ENCODE assay signal across 8 mouse cellular contexts in the genomic region with DNA sequence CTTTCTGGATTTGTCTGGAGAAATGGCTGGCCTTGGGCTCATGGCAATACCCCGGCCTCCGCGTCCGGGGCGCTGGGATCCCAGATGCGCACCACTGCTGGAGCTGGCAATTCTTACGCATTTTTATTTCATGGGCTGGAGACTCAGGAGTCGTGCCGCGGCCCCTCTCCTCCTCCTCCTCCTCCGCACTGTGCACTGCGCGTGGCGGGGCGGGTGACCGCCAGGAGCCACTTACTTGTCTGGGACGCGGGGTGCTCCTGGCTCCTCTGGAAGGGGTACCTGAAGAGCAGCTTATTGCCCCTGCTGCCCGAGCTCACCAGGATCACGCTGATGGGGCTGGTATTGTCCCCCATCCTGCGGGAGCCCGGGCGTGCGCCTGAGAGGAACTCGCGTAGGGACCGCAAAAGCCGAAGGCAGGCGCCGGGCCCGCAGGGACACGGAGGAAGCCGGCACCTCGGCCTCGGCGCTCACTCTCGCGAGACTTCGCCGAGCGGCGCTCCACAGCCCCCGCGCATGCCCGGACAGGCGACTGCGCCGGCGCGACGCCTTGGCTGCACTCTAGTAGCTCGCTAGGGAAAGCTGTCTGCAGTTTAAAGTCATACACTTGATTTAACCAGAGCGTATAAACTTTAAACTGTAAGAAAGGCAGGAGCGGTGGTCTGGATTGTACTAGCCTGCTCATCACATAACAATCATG. TPM values are rescaled to one million over a fixed set of nuclear protein-coding genes. Genes with fewer than 3 reads are reported as not detected.
A peak's percentile ranks its signal among the peaks of the same experiment; 100 is the strongest.
DNase-seq lines count a peak whose midpoint lies in the region; ATAC-seq and TF ChIP-seq lines count a peak whose summit lies in the region.

Nprl3 (minus strand) TSS at position 520 of the 697 bp plus-strand sequence.

- no peaks in the 10 kb centered on the region for H3K9me3 ChIP-seq in MEL (replicated peaks; ENCODE audit: insufficient read depth, low read length)
- H3K9me3 ChIP-seq in hindbrain, embryonic 10.5 days = no peaks in the 10 kb centered on the region
- no peaks in the 10 kb centered on the region for H3K9me3 ChIP-seq in lung, postnatal 0 days (ENCODE audit: low read length)

- DNase-seq in MEL (ENCODE audit: low read depth, low spot score) = peak; percentile 98
- DNase-seq in cerebellum, adult 8-10 months = peak; percentile 94
- peak; percentile 95 for DNase-seq in hindbrain, embryonic 10.5 days (ENCODE audit: low spot score)
- DNase-seq in layer of hippocampus, adult 9-11 months = peak; percentile 96
- peak; percentile 97 for DNase-seq in lung, postnatal 0 days (ENCODE audit: low spot score)
- peak; percentile 94 for DNase-seq in ovary, postnatal 14 days (ENCODE audit: low spot score)
- peak; percentile 98 for DNase-seq in thymus, postnatal 14 days

- H3K27ac ChIP-seq in MEL (ENCODE audit: control insufficient read depth, low read depth, low read length) = peak within 1 kb of the TSS; percentile 80
- H3K27ac ChIP-seq in hindbrain, embryonic 10.5 days = peak within 1 kb of the TSS; percentile 99
- H3K27ac ChIP-seq in lung, postnatal 0 days (ENCODE audit: low read length) = peak within 1 kb of the TSS; percentile 90

- peak within 1 kb of the TSS; percentile 94 for H3K9ac ChIP-seq in MEL (ENCODE audit: control insufficient read depth, low read depth, low read length, poor library complexity, severe bottlenecking)
- peak within 1 kb of the TSS; percentile 88 for H3K9ac ChIP-seq in lung, postnatal 0 days (replicated peaks; ENCODE audit: low read depth)

- peaks cover 0 to 48% of the 10 kb centered on the region in 2 experiments; a peak in 2 of 4 replicates for H3K36me3 ChIP-seq in MEL (ENCODE audit: control insufficient read depth in 1 of 2, insufficient read depth in 2 of 2, low read length in 2 of 2)
- H3K36me3 ChIP-seq in hindbrain, embryonic 10.5 days = peaks cover 6% of the 10 kb centered on the region
- H3K36me3 ChIP-seq in lung, postnatal 0 days (ENCODE audit: insufficient read depth, low read length) = no peaks in the 10 kb centered on the region

- TF ChIP-seq RAD21 in MEL (IDR thresholded peaks at IDR 0.05; ENCODE audit: low read depth, low read length) = no peak

- TF ChIP-seq EP300 in MEL (IDR thresholded peaks at IDR 0.05; ENCODE audit: low read depth in 1 of 2, low read length in 2 of 2) = peak in 1 of 2 experiments; percentile 44; a peak in 2 of 4 replicates
- no peak for TF ChIP-seq EP300 in lung, postnatal 0 days (IDR thresholded peaks at IDR 0.05)

- TF ChIP-seq POLR2A in MEL (IDR thresholded peaks at IDR 0.05; ENCODE audit: control insufficient read depth in 1 of 2, insufficient read depth in 1 of 2, low read depth in 1 of 2, low read length in 2 of 2, poor library complexity in 1 of 2) = peak; percentile 98 to 99

- H3K4me2 ChIP-seq in lung, postnatal 0 days (replicated peaks; ENCODE audit: low read depth, low read length) = peak within 1 kb of the TSS; percentile 64

- ATAC-seq in frontal cortex, adult (ENCODE audit: low TSS enrichment) = peak; percentile 99
- peak; percentile 100 for ATAC-seq in lung, postnatal 0 days

- peaks cover 5% of the 10 kb centered on the region for H3K79me2 ChIP-seq in MEL (ENCODE audit: control insufficient read depth, insufficient read depth, low read length, poor library complexity)

- under 1% methylated on average over 54 of the region's 54 CpGs for WGBS in hindbrain, embryonic 10.5 days
- WGBS in lung, postnatal 0 days = under 1% methylated on average over 53 of the region's 54 CpGs

- H3K4me1 ChIP-seq in MEL (ENCODE audit: control insufficient read depth in 1 of 2, insufficient read depth in 2 of 2, low read length in 2 of 2) = peaks cover 28 to 47% of the 10 kb centered on the region in 2 experiments
- peaks cover 24% of the 10 kb centered on the region for H3K4me1 ChIP-seq in hindbrain, embryonic 10.5 days (replicated peaks)
- H3K4me1 ChIP-seq in lung, postnatal 0 days (ENCODE audit: insufficient read depth, low read depth, low read length) = peaks cover 5% of the 10 kb centered on the region; the same call in 1 of the 2 replicates

- H3K4me3 ChIP-seq in MEL (ENCODE audit: control insufficient read depth in 1 of 2, insufficient read depth in 1 of 2, low read depth in 2 of 2, low read length in 2 of 2) = peak within 1 kb of the TSS; percentile 89 to 96
- peak within 1 kb of the TSS; percentile 93 for H3K4me3 ChIP-seq in hindbrain, embryonic 10.5 days
- H3K4me3 ChIP-seq in lung, postnatal 0 days (ENCODE audit: low read depth, low read length) = peak within 1 kb of the TSS; percentile 67

- no peak for TF ChIP-seq CTCF in MEL (IDR thresholded peaks at IDR 0.05 in 2 of 3, conservative IDR thresholded peaks at IDR 0.05 in 1 of 3; ENCODE audit: control insufficient read depth in 1 of 3, insufficient read depth in 1 of 3, low read depth in 2 of 3, low read length in 3 of 3, poor library complexity in 1 of 3, severe bottlenecking in 1 of 3)
- TF ChIP-seq CTCF in lung, postnatal 0 days (IDR thresholded peaks at IDR 0.05) = peak; percentile 21

- H3K27me3 ChIP-seq in MEL (ENCODE audit: control insufficient read depth in 1 of 2, insufficient read depth in 2 of 2, low read length in 2 of 2) = no peaks in the 10 kb centered on the region
- no peaks in the 10 kb centered on the region for H3K27me3 ChIP-seq in hindbrain, embryonic 10.5 days (ENCODE audit: insufficient read depth, poor library complexity, severe bottlenecking)
- no peaks in the 10 kb centered on the region for H3K27me3 ChIP-seq in lung, postnatal 0 days (replicated peaks; ENCODE audit: insufficient read depth, low read length)

TF ChIP-seq in MEL, 35 proteins besides CTCF, POLR2A, EP300 and RAD21:
- no peak for TF ChIP-seq GABPA (IDR thresholded peaks at IDR 0.05; ENCODE audit: low read depth, low read length)
- no peak for TF ChIP-seq ZNF384 (IDR thresholded peaks at IDR 0.05; ENCODE audit: low read depth, low read length)
- peak; percentile 61 for TF ChIP-seq KAT2A (conservative IDR thresholded peaks at IDR 0.05; ENCODE audit: low read depth, low read length)
- TF ChIP-seq NRF1 (IDR thresholded peaks at IDR 0.05; ENCODE audit: insufficient read depth, low read depth, low read length, poor library complexity, severe bottlenecking) = peak; percentile 93
- TF ChIP-seq MYC (IDR thresholded peaks at IDR 0.05; ENCODE audit: low read depth, low read length) = no peak
- 0 out of 2 replicates have a peak, but pooled peaks have one; percentile 11 for TF ChIP-seq MEF2A (IDR thresholded peaks at IDR 0.05; ENCODE audit: extremely low read depth, insufficient replicate concordance, low read depth, low read length, poor library complexity, severe bottlenecking)
- TF ChIP-seq ELF1 (IDR thresholded peaks at IDR 0.05; ENCODE audit: low read depth, low read length) = peak; percentile 49; the same call in 1 of the 2 replicates
- no peak for TF ChIP-seq ZKSCAN1 (IDR thresholded peaks at IDR 0.05; ENCODE audit: low read depth, low read length)
- peak; percentile 68 for TF ChIP-seq ETS1 (IDR thresholded peaks at IDR 0.05; ENCODE audit: low read depth, low read length)
- TF ChIP-seq JUND (IDR thresholded peaks at IDR 0.05; ENCODE audit: low read depth, low read length) = peak; percentile 55; the same call in 1 of the 2 replicates
- peak; percentile 86 for TF ChIP-seq TBP (IDR thresholded peaks at IDR 0.05; ENCODE audit: low read depth, low read length)
- peak; percentile 97 for TF ChIP-seq ZMIZ1 (IDR thresholded peaks at IDR 0.05; ENCODE audit: low read depth, low read length)
- TF ChIP-seq RCOR1 (IDR thresholded peaks at IDR 0.05; ENCODE audit: low read depth, low read length) = peak; percentile 62; the same call in 1 of the 2 replicates
- peak; percentile 80 for TF ChIP-seq TCF12 (IDR thresholded peaks at IDR 0.05; ENCODE audit: low read depth, low read length)
- TF ChIP-seq USF1 (IDR thresholded peaks at IDR 0.05; ENCODE audit: low read depth, low read length) = 0 out of 2 replicates have a peak, but pooled peaks have one; percentile 44
- TF ChIP-seq POLR2AphosphoS5 (IDR thresholded peaks at IDR 0.05; ENCODE audit: borderline replicate concordance, low read depth, low read length) = no peak
- TF ChIP-seq HCFC1 (IDR thresholded peaks at IDR 0.05; ENCODE audit: low read depth, low read length) = peak; percentile 85
- peak; percentile 95 for TF ChIP-seq POLR2AphosphoS2 (IDR thresholded peaks at IDR 0.05; ENCODE audit: low read length)
- TF ChIP-seq BHLHE40 (IDR thresholded peaks at IDR 0.05; ENCODE audit: borderline replicate concordance, low read depth, low read length) = 0 out of 2 replicates have a peak, but pooled peaks have one; percentile 15
- TF ChIP-seq E2F4 (IDR thresholded peaks at IDR 0.05; ENCODE audit: borderline replicate concordance, low read depth, low read length) = 0 out of 2 replicates have a peak, but pooled peaks have one; percentile 42
- TF ChIP-seq NELFE (IDR thresholded peaks at IDR 0.05; ENCODE audit: low read depth, low read length) = peak; percentile 98
- TF ChIP-seq UBTF (IDR thresholded peaks at IDR 0.05; ENCODE audit: borderline replicate concordance, insufficient read depth, low read depth, low read length) = no peak
- TF ChIP-seq CHD2 (IDR thresholded peaks at IDR 0.05; ENCODE audit: low read length) = peak; percentile 97
- TF ChIP-seq ZC3H11A (IDR thresholded peaks at IDR 0.05; ENCODE audit: low read depth, low read length) = no peak
- TF ChIP-seq SIN3A (IDR thresholded peaks at IDR 0.05; ENCODE audit: low read length) = peak; percentile 83
- TF ChIP-seq MAX (IDR thresholded peaks at IDR 0.05; ENCODE audit: low read length) = peak; percentile 79

RNA-seq across cellular contexts. Expression of gene Nprl3, which starts in this region (rescaled TPM):
- 12.5 and 14.1 TPM in 2 replicates for total RNA-seq in MEL (2012; rRNA removed)
- 10 to 100 TPM in 1 of 2 experiments, not detected in 1; 18.4 TPM for polyA plus RNA-seq in MEL (2012; ENCODE audit: insufficient read depth in 1 of 2, insufficient read length in 2 of 2, low read depth in 1 of 2, low replicate concordance in 2 of 2, missing spikeins in 1 of 2)
- 41.1 and 45.6 TPM in 2 replicates for polyA plus RNA-seq in hindbrain, embryonic 10.5 days (2016; fragmentation: Nextera tagmentation; extraction: Ambion mirVana)
- polyA plus RNA-seq in lung, postnatal 0 days (2015; fragmentation: Nextera tagmentation; extraction: Ambion mirVana) = 33.6 TPM in 2 replicates

Comparison
In these comparisons a context has a peak if more than half of its experiments do, and no peak if none do; other contexts are left out.
1. Peak in every context shown above with its lines: DNase-seq, ATAC-seq, H3K4me3 ChIP-seq and H3K27ac ChIP-seq.